Mouse (Mus musculus): ENCODE results near the gene Olfr824. TPM values are rescaled to one million over a fixed set of nuclear protein-coding genes. Genes with fewer than 3 reads are reported as not detected.

Gene Olfr824
- polyA plus RNA-seq, 1 experiment: not detected

- Histone ChIP-seq H3K79me3 (ENCODE audit: low read depth) (no peaks in the 10 kb centered on the region), H3K27me3 (ENCODE audit: control insufficient read depth, insufficient read depth, insufficient read length) (no peaks in the 10 kb centered on the region), H3ac (ENCODE audit: control insufficient read depth, insufficient read length, low read depth) (no peak overlapping the region), H3K36me3 (ENCODE audit: control insufficient read depth, insufficient read depth) (no peaks in the 10 kb centered on the region), H3K79me2 (ENCODE audit: control insufficient read depth, insufficient read depth) (no peaks in the 10 kb centered on the region), H3K4me3 (ENCODE audit: insufficient read depth, poor library complexity, severe bottlenecking) (no peak overlapping the region)
- TF ChIP-seq CEBPB (IDR thresholded peaks at IDR 0.05; ENCODE audit: low read depth): no peak
These were observed 33.7 kb downstream of the Olfr824 start for GRCm38 (mm10) chr10:130096104-130096503.

GRCm38 (mm10) chr10:130092838-130093440 is 36.9 kb downstream of the Olfr824 start:
- Histone ChIP-seq H3K79me3 (ENCODE audit: low read depth) (no peaks in the 10 kb centered on the region), H3K36me3 (ENCODE audit: control insufficient read depth, insufficient read depth) (no peaks in the 10 kb centered on the region), H3ac (ENCODE audit: control insufficient read depth, insufficient read length, low read depth) (no peak overlapping the region), H3K79me2 (ENCODE audit: control insufficient read depth, insufficient read depth) (no peaks in the 10 kb centered on the region), H3K4me3 (ENCODE audit: insufficient read depth, poor library complexity, severe bottlenecking) (no peak overlapping the region), H3K27me3 (ENCODE audit: control insufficient read depth, insufficient read depth, insufficient read length) (no peaks in the 10 kb centered on the region)
- no peak for TF ChIP-seq CTCF (IDR thresholded peaks at IDR 0.05; ENCODE audit: control insufficient read depth, insufficient read depth, insufficient read length)
- TF ChIP-seq MYOD1 (IDR thresholded peaks at IDR 0.05; ENCODE audit: control insufficient read depth, insufficient read length, low read depth): no peak
- no peak for TF ChIP-seq MAX (IDR thresholded peaks at IDR 0.05)
- no peak for TF ChIP-seq CEBPB (IDR thresholded peaks at IDR 0.05; ENCODE audit: low read depth)
- TF ChIP-seq MYOG (IDR thresholded peaks at IDR 0.05; ENCODE audit: control insufficient read depth, extremely low read depth, insufficient read length): no peak
- TF ChIP-seq USF1 (IDR thresholded peaks at IDR 0.05; ENCODE audit: low read depth): no peak
- TF ChIP-seq FOSL1 (IDR thresholded peaks at IDR 0.05; ENCODE audit: insufficient read depth, low read length, poor library complexity, severe bottlenecking): no peak

Other genes starting within 250 kb of the Olfr824 start
- gene Olfr815, start 224.1 kb downstream of the Olfr824 start, polyA plus RNA-seq (2012; fragmentation: generic; extraction: Trizol): not detected
- gene Olfr816, start 214.4 kb downstream of the Olfr824 start, polyA plus RNA-seq (2012; fragmentation: generic; extraction: Trizol): not detected
- gene Olfr818, start 180.9 kb downstream of the Olfr824 start, polyA plus RNA-seq (2012; fragmentation: generic; extraction: Trizol): not detected
- gene Olfr819, start 162.7 kb downstream of the Olfr824 start, polyA plus RNA-seq (2012; fragmentation: generic; extraction: Trizol): not detected
- not detected for gene Olfr247, start 153.9 kb downstream of the Olfr824 start, polyA plus RNA-seq (2012; fragmentation: generic; extraction: Trizol)
- gene Gm10310, start 144.9 kb downstream of the Olfr824 start, polyA plus RNA-seq (2012; fragmentation: generic; extraction: Trizol): not detected
- not detected for gene Olfr820, start 117.4 kb downstream of the Olfr824 start, polyA plus RNA-seq (2012; fragmentation: generic; extraction: Trizol)
- gene Olfr821, start 99.7 kb downstream of the Olfr824 start, polyA plus RNA-seq (2012; fragmentation: generic; extraction: Trizol): not detected
- not detected for gene Olfr822, start 58.8 kb downstream of the Olfr824 start, polyA plus RNA-seq (2012; fragmentation: generic; extraction: Trizol)
- not detected for gene Olfr823, start 14.6 kb downstream of the Olfr824 start, polyA plus RNA-seq (2012; fragmentation: generic; extraction: Trizol)
- gene Olfr825, start 36.8 kb upstream of the Olfr824 start, polyA plus RNA-seq (2012; fragmentation: generic; extraction: Trizol): not detected
- gene Olfr826, start 54.2 kb upstream of the Olfr824 start, polyA plus RNA-seq (2012; fragmentation: generic; extraction: Trizol): not detected
- not detected for gene Olfr827, start 84.4 kb upstream of the Olfr824 start, polyA plus RNA-seq (2012; fragmentation: generic; extraction: Trizol)
- gene Neurod4, start 150.2 kb upstream of the Olfr824 start, polyA plus RNA-seq (2012; fragmentation: generic; extraction: Trizol): not detected
- not detected for gene Tespa1, start 192.9 kb upstream of the Olfr824 start, polyA plus RNA-seq (2012; fragmentation: generic; extraction: Trizol)

All from C2C12 (cell line).